Mouse (Mus musculus): ENCODE measurements around the gene Loxl4.

Gene Loxl4

GRCm38 (mm10) chr19:42613647-42614225, 1.1 kb upstream of the Loxl4 start:
- in situ Hi-C loops (cut with MboI; ENCODE audit: low pct_unique_long_range_greater_than_20kb in 1 of 2, low sequenced_read_pairs in 2 of 2, unreplicated experiment in 1 of 2) = no loop called here

DNA sequence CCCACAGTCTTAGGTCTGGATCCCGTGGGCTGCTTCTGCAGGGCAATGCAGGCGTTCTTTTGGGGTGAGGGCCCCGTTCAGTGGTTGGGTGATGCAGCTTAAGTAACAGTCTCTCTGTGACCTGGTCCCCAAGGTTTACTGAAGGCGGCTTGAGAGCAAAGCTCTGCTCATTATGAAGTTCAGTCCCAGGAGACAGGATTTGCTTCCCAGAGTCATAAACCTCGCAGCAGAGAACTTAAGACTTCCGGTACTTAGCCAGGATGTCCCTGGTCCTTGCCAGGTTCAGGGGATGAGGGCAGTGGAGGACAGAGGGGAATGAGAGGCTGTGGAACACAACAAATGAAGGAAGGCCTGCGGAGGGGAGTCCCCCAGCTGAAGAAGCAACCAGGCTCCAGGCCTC, 503 bp upstream of the Loxl4 start:
- in situ Hi-C loops (cut with MboI; ENCODE audit: low pct_unique_long_range_greater_than_20kb in 1 of 2, low sequenced_read_pairs in 2 of 2, unreplicated experiment in 1 of 2) = no loop called here

DNA sequence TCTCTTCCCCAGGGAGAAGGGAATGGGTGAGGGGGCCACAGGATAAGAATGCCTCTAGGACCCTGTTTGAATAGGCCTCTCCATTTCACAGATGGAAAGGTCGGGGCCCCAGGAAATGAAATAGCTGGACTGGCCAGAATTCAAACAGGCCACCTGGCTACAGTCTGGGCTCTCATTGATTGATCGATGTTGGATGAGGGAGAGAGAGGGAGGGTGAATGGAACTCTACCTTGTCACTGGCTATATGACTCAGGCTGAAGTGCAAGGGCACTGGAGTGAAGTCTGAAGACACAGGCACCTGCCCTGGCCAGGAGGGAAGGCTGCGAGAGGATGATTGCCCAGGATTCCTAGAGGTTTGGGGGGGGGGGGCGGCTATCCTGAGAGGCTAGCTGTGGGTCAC, 867 bp downstream of the Loxl4 start:
- in situ Hi-C loops (cut with MboI; ENCODE audit: low pct_unique_long_range_greater_than_20kb in 1 of 2, low sequenced_read_pairs in 2 of 2, unreplicated experiment in 1 of 2) = no loop called here

- in situ Hi-C loops (cut with MboI; ENCODE audit: low pct_unique_long_range_greater_than_20kb in 1 of 2, low sequenced_read_pairs in 2 of 2, unreplicated experiment in 1 of 2) = no loop called here
These were observed 2.9 kb downstream of the Loxl4 start for GRCm38 (mm10) chr19:42609716-42610115.

DNA sequence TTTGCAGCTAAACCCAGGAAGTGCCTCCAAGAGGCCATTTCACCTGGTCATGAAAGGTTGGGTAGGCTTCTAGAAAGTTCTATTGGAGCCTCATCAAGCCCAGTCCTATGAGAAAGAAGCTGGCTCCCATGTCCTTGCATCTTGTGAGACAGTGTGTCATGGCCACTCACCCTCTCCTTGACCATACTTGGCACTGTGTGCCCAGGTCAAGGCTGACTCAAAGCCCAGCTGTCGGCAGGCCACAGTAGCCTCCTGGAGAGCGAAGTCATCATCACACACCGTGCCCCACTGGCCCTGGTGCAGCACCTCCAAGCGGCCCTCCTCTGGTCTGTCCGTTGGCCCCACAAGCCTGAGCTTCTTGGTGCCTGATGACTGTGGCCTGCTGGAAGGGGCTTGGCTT, 4.5 kb downstream of the Loxl4 start:
- in situ Hi-C loops (cut with MboI; ENCODE audit: low pct_unique_long_range_greater_than_20kb in 1 of 2, low sequenced_read_pairs in 2 of 2, unreplicated experiment in 1 of 2) = no loop called here

DNA sequence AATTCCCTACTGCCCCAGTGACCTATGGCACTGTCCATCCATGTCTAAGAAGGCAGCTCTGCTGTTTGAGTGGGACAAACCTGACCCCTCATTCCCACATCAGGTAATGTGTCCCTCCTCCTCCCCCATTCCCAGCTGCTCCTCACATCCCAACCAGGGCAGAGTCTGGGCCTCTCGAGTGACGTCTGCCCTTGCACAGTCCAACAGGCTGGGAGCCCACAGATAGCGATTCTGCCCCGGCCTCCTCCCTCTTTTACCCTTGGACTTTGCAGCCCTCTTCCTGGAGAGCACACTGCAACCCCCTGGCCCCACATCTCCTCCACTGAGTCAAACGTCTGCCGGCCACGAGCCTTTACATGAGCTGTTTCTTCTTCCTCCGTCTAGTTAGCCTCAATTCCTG, 10.0 kb downstream of the Loxl4 start:
- in situ Hi-C loops (cut with MboI; ENCODE audit: low pct_unique_long_range_greater_than_20kb in 1 of 2, low sequenced_read_pairs in 2 of 2, unreplicated experiment in 1 of 2) = no loop called here

DNA sequence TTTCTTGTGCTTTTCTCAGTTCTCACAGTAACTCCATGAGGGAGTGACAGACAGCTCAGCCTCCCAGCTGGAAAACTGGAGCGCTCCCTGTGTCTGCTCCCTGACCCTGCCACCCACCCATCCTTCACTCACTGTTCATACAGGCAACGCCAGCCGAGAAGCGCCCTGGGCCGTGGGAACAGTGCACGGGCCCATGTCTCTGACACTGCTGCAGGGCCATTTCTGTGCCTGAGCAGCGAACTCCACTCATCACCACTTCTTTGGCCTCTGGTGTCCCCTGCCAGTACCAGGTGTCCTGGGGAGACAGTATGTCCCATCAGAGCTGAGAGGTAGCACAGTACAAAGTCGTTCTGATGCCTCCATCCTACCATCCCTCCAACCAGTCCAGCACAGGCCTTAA, 10.6 kb downstream of the Loxl4 start:
- in situ Hi-C loops (cut with MboI; ENCODE audit: low pct_unique_long_range_greater_than_20kb in 1 of 2, low sequenced_read_pairs in 2 of 2, unreplicated experiment in 1 of 2) = no loop called here

GRCm38 (mm10) chr19:42601445-42601844, 11.2 kb downstream of the Loxl4 start:
- in situ Hi-C loops (cut with MboI; ENCODE audit: low pct_unique_long_range_greater_than_20kb in 1 of 2, low sequenced_read_pairs in 2 of 2, unreplicated experiment in 1 of 2) = no loop called here

- in situ Hi-C loops (cut with MboI; ENCODE audit: low pct_unique_long_range_greater_than_20kb in 1 of 2, low sequenced_read_pairs in 2 of 2, unreplicated experiment in 1 of 2) = no loop called here
These were observed 12.0 kb downstream of the Loxl4 start for GRCm38 (mm10) chr19:42600591-42600990.

- in situ Hi-C loops (cut with MboI; ENCODE audit: low pct_unique_long_range_greater_than_20kb in 1 of 2, low sequenced_read_pairs in 2 of 2, unreplicated experiment in 1 of 2) = no loop called here
These were observed 12.7 kb downstream of the Loxl4 start for GRCm38 (mm10) chr19:42599891-42600290.

- in situ Hi-C loops (cut with MboI; ENCODE audit: low pct_unique_long_range_greater_than_20kb in 1 of 2, low sequenced_read_pairs in 2 of 2, unreplicated experiment in 1 of 2) = no loop called here
These were observed 14.7 kb downstream of the Loxl4 start for GRCm38 (mm10) chr19:42597896-42598295.

DNA sequence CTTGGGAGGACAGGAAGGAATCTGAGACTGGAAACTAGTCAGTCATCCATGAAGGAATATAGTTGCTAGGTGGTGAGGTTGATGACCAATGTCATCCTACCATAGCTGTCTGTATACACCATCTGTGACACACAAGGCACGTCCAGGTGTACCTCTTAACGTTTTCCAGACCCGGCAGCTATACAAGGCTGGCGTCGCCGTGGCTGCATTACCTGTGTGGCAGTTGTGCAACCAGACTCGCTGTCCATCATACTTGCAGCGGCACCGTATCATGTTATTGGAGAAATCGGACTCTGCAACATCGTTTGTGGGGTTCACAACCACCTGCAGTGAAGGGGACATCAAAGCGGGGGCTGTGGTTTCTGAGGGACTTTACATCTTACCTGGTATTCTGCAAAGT, 15.3 kb downstream of the Loxl4 start:
- in situ Hi-C loops (cut with MboI; ENCODE audit: low pct_unique_long_range_greater_than_20kb in 1 of 2, low sequenced_read_pairs in 2 of 2, unreplicated experiment in 1 of 2) = no loop called here

GRCm38 (mm10) chr19:42595066-42595465, 17.5 kb downstream of the Loxl4 start:
- in situ Hi-C loops (cut with MboI; ENCODE audit: low pct_unique_long_range_greater_than_20kb in 1 of 2, low sequenced_read_pairs in 2 of 2, unreplicated experiment in 1 of 2) = no loop called here

- in situ Hi-C loops (cut with MboI; ENCODE audit: low pct_unique_long_range_greater_than_20kb in 1 of 2, low sequenced_read_pairs in 2 of 2, unreplicated experiment in 1 of 2) = no loop called here
These were observed 19.2 kb downstream of the Loxl4 start for GRCm38 (mm10) chr19:42593456-42593855.

DNA sequence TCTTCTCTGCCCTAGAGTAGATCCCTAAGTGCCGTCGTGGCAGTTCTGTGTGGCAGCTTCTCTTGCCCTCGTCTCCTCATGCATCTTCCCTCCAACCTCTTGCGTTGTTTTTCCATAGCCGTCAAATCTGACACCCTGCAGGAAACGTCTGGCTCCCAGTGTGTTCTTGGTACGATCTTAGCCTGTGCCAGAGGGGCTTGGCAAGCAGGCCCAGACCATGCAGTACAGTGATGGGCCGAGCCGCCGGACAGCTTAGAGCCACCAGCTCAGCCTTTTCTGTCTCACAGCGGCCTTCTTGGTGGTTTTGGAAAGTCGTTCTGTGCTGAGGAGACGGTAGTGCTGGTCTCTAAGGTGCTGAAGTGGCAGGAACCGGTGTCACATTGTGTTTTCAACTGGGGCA, 21.1 kb downstream of the Loxl4 start:
- in situ Hi-C loops (cut with MboI; ENCODE audit: low pct_unique_long_range_greater_than_20kb in 1 of 2, low sequenced_read_pairs in 2 of 2, unreplicated experiment in 1 of 2) = no loop called here

- in situ Hi-C loops (cut with MboI; ENCODE audit: low pct_unique_long_range_greater_than_20kb in 1 of 2, low sequenced_read_pairs in 2 of 2, unreplicated experiment in 1 of 2) = no loop called here
These were observed 23.4 kb downstream of the Loxl4 start for GRCm38 (mm10) chr19:42589246-42589645.

DNA sequence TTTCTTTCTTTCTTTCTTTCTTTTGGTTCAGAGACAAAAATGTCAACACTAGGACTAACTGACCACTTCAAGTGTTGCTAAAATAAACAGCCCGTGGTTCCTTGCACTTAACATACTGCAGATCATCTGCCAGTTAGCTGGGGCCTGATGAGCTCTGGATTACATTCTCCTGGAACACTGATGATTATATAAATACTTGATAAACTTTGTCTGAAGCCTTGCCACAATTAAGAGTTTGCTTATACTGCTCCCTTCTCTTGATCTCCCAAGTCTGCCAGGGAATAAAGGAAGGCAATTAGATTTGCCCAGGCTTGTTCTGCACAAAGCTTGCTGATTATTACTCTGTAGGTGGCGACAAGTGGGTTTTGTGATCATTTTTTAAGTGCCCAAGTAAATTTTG, 24.9 kb downstream of the Loxl4 start:
- in situ Hi-C loops (cut with MboI; ENCODE audit: low pct_unique_long_range_greater_than_20kb in 1 of 2, low sequenced_read_pairs in 2 of 2, unreplicated experiment in 1 of 2) = no loop called here

- in situ Hi-C loops (cut with MboI; ENCODE audit: low pct_unique_long_range_greater_than_20kb in 1 of 2, low sequenced_read_pairs in 2 of 2, unreplicated experiment in 1 of 2) = no loop called here
These were observed 28.4 kb downstream of the Loxl4 start for GRCm38 (mm10) chr19:42584188-42584587.

GRCm38 (mm10) chr19:42583677-42584076, 28.9 kb downstream of the Loxl4 start:
- in situ Hi-C loops (cut with MboI; ENCODE audit: low pct_unique_long_range_greater_than_20kb in 1 of 2, low sequenced_read_pairs in 2 of 2, unreplicated experiment in 1 of 2) = no loop called here

DNA sequence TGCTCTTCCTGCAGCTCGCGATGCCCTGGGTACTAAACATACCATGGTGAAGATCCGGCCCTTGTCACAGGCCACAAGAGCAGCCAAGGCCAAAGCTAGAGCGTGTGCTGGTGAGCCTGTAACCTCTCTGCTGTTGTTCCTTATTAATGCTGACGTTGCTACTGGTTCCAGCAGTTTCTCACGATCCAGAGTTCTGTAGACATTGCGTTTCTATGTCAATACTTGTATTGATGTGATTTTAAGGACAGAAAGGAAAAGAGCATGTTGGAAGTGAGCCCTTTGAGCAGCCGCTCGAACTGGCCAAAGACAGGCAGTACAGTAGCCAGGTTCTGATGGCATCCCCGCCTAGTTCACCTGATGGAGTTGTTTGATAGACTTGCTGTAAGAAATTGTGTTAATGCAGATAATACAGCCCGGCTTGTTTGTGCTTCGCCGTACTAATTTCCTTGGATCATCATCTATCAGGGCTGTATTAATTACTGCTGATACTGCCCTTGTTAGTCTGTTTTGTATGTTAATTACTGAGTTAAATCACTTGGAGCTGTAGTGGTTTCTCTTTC, 29.7 kb downstream of the Loxl4 start:
- in situ Hi-C loops (cut with MboI; ENCODE audit: low pct_unique_long_range_greater_than_20kb in 1 of 2, low sequenced_read_pairs in 2 of 2, unreplicated experiment in 1 of 2) = no loop called here

GRCm38 (mm10) chr19:42580701-42581100, 31.9 kb downstream of the Loxl4 start:
- in situ Hi-C loops (cut with MboI; ENCODE audit: low pct_unique_long_range_greater_than_20kb in 1 of 2, low sequenced_read_pairs in 2 of 2, unreplicated experiment in 1 of 2) = no loop called here

All from mouse embryonic stem cell (cell line).